Mouse (Mus musculus) c-Kit-positive CD71-positive TER-119-positive erythroid progenitor cells, embryonic 14.5 days (primary cell): ENCODE measurements around the gene Trim63.
"Not testable (repeated sequence)": the region's sequence is repeated elsewhere in the genome, so short reads cannot be mapped to it uniquely, and the experiment has no call there.

Source experiments
- DNase-seq: peaks from one replicate; pipeline ENCODE4 v3.0.0-alpha.2; 2013; ENCODE audit warnings: low spot score

Trim63 gene

DNA sequence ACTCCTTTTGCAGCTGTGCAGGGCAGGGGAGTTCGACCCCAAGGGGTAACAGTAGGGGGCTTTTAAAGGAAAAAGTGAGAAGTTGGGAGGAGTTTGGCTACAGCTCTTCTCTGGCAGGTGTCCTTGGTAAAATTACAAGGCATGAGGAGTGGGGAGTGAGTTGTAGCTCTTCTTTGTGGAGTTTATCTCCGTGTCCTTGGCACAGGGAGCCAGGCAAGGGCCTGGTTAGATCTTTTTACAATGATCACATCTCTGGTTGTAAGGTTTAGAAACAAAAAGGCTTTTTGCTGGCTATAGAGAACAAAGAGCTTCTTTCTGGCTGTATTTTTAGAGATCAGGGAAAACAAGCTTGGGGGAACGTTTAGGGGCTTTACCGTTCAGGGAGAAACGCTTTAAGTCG is 26.3 kb downstream of the Trim63 start:
- not testable (repeated sequence) for DNase-seq

DNA sequence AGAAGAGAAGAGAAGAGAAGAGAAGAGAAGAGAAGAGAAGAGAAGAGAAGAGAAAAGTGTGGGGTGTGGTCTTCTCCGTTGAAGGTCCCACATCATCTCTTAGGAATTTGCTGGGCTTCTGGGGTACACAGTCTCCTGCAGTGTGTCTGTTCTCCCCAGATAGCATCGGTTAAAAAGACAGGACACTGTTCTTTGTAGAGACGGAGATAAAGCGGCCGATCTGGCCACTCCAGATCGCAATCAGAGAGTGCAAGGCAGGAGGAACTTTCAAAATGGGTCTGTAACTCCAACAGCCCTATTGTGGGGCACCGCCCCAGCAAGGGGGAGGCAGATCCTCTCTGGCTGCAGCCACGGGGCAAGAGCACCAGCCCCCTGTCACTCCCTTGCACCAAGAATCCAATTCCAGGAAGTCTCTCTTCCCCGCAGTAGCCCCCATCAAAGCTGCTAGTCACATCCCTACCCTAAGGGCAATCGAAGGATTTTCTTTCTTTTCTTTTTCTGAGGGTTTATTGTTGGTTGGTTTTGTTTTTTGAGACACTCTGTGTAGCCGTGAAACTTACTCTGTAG is 27.4 kb downstream of the Trim63 start:
- DNase-seq = no peak

DNA sequence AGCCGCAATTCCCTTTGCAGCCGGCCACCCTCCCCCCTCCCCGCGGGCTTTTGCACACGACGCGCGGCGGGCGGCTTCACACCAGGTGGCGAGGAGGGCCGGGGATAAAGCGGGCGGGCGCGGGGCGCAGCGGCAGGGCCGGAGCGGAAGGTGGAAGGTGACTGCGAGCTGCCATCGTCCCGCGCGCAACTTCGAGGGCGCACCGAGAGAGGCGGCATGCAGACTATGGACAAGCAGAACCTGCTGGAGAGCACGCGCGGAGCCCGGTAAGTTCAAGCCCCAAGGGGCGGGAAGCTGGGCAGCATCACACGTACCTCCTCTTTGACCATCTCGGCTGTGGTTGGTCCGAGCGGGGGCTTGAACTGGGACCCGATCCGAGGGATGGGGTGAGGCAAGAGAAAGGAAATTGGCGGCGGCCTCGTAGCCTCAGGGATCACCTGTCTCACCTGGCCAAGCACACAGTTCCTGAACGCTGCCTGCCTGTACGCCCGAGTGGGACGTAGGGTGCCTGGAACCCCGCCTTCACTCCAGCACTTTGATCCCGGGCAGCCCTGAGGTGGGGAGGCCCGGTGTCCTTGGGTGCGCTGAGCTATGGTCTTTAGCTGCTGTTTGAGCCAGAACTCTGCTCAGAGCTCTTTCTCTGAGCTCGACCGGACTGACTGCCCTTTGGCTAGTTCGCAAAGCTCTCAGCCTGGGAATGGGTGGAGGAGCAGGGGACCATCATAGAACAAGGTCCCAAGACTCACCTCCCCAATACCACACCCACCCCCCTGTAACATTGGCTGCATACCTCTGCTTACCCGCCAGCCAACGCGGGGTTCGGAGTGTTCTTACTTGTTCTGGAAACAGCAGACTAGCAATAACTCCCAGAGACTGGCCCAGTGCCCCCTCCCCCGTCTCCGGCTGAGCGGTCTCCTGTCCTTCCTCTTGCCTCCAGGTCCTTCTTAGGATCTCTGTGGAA is 28.4 kb downstream of the Trim63 start, which contains the start of gene Slc30a2:
Slc30a2 (plus strand) TSS at position 111 of the 961 bp plus-strand sequence.
- DNase-seq = no peak

DNA sequence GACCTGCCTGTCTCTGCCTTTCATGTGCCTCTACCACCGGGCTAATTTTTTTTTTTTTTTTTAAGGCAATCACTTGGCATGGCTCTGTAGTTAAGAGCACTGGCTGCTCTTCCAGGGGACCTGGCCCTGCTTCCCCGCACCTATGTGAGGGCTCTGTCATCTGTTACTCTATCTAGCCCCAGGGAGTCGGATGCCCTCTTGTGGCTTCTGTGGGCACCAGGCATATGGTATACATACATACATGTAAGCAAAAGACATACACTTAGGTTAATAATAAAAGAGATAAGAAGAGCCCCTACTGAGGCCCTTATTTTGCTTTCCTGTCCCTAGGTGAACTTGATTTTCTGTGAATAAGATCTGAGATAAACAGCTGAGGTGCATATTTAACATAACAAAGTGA is 29.7 kb downstream of the Trim63 start:
- DNase-seq = no peak

DNA sequence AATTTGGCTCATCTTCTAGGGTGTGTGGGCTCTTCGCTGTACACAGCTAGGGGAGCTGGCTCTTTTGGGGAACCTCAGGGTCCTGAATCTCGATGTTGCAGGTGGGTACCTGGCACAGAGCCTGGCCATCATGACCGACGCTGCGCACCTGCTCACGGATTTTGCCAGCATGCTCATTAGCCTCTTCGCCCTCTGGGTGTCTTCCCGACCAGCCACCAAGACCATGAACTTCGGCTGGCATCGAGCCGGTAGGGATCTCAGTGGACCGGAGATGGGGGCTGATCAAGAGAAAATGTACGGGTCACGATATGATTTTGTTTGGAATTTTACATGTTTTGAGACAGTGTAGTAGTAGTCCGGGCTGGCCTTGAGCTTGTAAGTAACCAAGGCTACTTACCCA is 30.9 kb downstream of the Trim63 start:
- DNase-seq = no peak

DNA sequence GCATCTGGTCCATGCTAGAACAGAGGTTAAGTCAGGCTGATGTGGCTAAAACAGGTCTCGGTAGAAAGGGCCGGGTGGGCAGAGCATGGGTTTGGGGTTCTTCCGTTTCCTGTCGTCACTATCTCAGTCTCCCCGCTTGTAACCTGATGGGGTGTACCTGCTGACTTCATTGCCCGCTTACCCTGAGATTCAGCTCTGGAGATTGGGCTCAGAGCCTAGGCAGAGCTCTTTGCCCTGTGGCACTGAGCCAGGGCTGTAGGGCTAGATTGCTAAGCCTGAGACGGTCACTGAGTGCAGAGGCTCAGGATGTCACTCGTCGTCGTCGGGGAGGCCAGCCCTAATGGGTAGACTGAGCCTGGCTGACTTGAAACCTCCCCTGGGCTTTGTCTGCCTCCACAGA is 33.2 kb downstream of the Trim63 start:
- no peak for DNase-seq

DNA sequence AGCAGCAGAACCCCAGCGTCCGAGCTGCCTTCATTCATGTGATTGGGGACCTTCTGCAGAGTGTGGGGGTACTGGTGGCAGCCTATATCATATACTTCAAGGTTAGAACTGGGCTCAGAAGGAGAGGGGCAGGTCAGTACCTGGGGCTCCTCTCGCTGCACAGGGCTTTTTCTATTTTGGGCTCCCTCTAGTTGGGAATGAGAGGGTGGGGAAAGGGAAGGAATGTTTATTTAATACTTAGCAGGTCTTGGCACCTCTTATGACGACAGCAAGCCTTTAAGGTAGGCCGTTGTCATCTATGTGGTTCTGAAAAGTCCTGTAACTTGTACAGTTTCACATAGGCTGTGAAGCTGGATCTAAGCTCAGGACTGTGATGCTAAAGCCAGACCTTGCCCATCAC is 33.6 kb downstream of the Trim63 start:
- no peak for DNase-seq

DNA sequence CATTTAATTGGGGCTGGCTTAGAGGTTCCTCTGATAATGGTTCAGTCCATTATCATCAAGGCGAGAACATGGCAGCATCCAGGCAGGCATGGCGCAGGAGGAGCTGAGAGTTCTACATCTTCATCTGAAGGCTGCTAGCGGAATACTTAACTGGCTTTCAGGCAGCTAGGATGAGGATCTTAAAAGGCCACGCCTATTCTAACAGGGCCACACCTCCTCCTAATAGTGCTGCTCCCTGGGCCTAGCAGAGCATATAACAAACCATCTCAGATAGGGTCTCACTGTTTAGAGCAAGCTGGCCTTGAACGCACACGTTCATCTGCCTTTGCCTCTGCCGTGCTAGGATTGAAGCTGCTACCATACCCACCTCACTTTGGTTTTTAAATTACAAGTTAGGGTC is 34.9 kb downstream of the Trim63 start:
- no peak for DNase-seq

DNA sequence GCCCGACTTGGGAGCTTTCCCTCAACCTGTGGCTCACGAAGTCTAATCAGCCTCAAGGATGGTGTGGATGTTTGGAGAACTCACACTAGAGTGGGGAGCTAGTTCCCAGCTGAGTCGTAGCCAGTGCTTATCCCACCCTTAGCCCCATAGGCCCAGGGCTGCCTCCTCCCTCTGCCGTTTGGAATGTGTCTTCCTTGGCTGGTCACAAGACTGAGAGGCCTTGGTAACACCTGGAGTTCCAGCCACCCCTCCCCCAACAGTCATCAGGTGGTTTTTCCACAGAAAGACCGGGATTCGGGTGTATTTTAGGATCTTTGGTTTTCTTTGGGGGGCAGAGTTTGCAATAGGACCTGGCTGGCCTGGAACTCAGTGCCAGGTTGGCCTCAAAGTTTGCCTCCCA is 35.7 kb downstream of the Trim63 start:
- DNase-seq = no peak

DNA sequence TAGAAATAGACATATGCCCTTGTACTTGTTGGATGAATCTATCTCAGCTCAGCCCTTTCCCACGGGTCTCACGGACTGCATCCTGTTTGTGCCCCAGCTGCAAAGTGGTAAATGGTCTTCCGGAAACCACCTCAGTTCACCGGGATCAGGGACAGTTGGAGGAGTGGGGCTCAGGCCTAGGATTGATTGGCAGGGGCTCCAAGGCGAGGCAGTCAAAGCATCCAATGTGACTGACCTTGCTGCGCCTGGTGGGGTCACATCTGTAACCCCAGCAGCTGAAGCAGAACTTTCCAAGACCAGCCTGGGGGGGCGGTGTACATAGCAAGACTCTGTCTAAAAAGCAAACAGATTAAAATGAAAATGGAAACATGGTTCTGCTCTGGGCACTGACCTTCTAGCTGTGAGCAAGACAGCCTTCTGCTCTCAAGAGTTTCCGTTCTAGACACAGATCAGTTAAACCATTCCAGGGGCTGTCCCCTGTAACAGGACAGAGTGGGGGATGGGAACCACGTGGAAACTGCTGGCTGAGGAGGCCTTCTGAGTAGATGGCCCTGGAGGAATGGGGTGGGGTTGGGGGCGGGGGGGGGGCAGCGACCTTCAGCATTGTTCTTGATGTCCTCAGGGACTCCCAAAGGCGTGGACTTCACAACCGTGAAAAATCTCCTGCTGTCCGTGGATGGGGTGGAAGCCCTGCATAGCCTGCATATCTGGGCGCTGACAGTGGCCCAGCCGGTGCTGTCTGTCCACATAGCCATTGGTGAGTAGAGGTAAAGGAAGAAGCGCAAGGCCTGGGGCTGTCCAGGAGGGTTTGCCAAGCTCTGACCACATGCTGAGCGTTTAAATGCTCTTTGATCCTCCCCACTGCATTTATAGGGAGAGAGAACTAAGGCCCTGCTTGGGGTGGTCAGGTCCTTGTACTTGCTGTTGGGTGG is 36.7 kb downstream of the Trim63 start:
- no peak for DNase-seq

DNA sequence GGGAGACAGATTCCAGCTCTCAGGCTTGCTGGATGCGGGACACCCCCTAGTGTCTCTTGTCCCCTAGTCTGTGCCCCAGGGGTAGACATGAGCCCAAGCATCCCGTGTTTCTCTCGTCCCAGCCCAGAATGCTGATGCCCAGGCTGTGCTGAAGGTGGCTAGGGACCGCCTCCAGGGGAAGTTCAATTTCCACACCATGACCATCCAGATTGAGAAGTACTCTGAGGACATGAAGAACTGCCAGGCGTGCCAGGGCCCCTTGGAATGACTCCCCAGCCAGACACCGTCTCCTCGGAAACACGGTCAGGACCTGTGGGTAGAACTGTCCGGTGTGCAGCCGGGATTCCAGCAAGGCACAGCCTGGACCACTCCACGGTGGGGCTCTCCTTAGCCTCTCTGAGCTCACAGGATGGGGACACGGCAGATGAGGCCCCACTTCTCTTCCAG is 37.4 kb downstream of the Trim63 start:
- DNase-seq = no peak

DNA sequence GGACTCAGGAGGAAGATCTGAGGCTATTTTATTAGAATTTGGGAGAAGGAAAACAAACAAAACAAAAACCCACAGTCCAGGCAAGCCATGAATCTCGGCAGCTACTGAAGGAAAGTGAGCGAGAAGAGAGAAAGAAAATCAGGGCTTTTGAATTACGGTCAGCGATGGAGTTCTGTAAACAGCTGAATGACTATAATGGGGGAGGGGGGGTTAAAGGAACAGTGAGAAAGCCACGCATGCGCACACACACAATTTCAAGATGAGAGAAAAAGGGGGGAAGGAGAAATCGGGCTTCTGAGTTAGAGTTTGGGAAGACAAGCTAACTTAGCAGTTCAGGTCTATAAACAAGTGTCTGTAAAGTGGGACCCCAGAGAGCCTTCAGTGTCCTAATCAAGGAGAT is 38.0 kb downstream of the Trim63 start:
- no peak for DNase-seq

DNA sequence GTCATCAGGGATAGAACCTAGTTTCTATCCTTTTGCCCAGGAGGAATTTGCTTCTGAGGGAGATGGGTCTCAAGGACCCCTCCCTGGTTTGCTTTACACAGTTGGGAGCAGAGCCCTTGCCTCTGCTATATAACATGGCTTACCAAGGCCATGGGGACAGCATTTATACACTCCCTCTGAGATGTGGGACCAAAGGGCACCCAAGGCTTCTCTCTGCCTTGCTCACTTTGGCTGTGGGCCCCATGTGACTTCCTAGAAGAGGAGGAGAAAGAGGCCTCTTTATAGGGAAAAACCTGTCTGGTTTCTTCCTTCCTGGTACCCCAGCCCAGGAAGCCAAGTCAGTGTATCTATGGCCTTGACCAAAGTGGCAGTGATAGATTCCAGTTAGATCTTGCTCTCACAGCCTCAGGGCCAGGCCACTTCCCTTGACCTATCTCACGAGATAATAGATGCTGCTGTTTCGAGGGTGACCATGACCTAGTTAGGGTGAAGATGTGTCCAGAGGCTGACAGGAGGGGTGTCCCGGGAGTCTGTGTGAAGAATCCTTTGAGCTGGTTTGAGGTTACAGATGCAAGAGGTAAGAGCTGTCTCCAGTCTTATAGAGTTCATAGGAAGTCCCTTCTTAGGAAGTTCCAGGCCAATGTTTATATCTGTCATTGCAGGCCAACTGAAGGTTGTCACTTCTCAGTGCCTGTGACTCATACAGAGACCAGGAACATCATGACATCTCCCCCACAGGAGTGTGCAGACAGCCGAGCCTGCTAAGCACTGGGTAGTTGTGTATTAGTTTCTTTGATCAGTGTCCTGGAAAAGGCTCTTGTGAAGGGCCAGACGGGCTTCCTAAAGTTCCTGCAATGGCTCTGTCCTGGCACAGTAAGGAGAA is 38.8 kb downstream of the Trim63 start:
- DNase-seq = no peak

DNA sequence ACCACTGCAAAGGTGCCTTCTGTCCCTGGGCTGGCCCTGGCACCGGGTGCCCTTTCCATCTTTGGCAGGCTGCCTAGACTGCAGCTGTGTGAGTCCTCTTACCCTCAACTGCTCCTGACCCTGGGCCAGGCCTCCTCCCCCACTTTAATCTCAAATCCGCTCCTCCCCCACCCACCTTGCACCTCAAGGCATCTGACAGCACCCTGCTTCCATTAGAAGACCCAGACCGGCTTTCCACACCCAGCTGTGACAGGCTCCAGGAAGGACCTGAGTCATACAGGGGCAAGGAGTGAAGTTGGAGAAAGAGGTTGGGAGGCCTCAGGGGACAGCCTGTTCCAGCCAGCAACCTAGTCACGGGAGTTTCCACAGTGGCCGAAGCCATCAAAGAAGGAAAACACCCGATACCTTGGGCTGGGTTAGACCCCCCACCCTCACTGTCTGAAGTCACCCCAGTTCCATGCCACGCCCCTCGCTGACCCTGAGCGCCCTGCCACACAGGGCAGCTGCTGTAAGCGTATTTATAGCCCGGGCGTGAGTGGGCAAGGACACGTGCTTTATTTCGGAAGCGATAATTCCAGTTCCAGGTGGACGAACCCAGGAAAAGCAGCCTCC is 41.0 kb downstream of the Trim63 start:
- DNase-seq = no peak

DNA sequence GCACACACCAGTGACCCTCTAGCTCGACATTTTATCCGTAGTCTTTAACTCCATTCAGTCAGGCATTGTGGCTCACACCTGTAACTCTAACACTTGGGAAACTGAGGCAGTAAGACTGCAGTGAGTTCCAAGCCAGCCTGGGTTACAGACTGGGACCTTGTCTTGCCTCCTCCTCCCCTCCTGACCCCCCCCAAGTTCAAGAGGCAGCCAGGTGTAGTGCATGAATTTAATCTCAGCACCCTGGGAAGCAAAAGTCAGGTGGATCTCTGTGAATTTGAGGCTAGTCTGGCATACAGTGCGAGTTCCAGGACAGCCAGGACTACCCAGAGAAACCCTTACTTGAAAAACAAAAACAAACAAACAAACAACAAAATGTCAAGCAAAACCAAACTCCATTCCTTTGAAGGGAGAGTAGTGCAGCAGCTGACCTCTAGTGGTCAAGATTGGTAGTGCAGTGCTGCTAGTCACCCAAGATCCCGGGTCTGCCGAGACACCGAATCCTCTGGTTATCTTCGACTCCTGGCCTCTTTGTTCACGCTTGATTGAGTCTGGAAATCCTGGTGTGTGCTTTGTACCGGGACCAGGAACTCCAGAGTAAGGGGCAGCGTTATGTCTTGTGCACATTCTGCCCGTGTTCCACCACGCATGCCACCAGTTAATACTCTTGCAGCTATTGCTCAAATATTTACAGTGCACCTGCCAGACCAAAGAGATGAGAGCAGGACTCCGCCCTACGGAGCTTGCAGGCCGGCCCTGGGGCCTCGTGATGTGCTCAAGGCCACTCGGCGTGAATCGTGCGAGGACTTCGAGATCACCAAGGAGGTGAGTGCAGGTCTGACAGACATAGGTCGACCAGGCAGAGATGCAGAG is 41.9 kb downstream of the Trim63 start:
- peak; percentile 37 for DNase-seq

DNA sequence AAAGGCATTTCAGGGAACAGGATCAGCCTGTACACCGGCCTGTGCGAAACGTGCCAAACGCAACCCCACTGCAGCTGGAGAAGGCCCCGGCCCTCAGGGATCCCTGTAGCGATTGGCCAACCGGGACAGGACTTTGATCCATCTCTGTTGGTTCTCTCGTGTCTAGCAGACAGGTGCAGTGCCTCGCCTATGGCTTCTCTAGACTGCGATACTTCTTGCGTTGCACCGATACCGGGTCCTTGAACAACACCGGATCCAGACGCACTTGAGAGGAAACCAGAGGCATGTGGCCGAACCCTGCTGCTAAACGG is 42.5 kb downstream of the Trim63 start:
- no peak for DNase-seq

DNA sequence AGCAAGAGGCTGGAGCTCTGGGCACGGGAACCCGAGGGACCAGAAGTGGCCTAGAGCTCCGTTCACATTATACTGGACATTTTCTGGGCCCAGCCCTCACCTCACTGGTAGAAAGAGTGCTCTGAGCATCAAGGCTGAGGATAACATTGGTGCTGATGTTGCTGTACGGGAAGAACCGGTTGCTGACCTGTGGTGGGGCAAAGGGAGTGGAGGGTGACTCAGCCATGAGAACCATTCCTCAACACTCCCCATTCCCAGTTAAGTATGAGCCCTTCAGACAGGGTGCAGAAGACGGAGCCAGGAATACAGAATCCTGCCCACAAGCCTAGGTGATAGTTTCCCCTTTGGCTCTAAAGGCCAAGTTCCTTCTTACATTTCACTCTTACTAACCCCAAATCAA is 44.7 kb downstream of the Trim63 start:
- DNase-seq = no peak

DNA sequence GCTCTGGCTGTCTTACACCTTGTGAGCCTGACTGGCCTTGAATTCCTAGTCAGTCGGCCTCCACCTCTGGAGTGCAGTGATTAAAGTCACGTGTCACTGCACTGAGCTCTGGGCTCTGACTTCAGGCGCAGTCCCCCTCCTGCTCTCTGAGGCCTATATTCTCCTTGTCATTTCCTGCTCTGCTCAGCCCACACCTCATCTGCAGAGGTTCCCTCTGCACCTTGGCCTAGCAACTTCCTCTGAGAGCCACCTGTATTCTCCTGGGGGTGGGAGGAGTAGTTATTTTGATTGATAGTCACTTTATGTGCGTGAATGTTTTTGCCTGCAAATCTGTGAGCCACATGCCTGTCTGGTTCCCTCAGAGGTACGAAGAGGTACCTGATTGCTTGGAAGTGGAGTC is 46.3 kb downstream of the Trim63 start:
- no peak for DNase-seq

DNA sequence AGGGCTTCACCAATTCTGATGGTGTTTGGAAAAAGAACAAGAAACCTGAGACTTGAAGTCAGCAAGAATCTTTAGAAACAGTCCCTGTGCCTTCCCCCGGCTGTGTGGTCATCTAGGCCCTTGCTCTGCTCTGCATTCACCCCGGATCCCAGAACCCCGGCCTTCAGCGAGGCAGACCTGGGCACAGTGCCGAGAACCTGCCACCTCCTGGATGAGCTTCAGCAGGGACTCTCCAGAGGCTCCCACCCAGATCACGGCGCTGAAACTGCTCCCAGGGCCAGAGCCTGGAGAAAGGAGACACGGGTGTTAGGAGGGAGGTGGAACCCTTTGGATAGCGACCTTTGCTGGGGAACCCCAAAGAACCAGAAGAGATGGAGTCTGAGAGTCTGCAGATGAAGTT is 47.2 kb downstream of the Trim63 start:
- DNase-seq = no peak

DNA sequence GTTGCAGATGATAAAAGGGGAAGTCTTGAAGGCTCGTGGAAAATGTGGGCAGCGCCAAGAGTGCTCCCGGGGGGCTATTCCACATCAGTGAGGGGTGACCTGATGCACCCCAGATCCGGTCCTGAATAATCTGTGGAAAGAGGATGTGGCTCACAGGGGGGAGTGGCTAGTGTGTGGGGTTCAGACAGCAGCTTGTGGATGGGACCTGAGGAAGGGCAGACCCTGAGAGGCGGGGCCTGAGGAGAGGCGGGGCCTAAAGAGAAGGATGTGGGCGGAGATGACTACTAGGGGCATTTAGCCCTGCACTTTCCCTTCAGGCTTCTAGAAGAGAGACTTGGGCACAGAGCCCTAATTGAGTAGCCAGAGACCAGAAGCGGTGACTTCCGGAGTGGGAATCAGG is 47.7 kb downstream of the Trim63 start:
- DNase-seq = no peak
